8 mouse cellular contexts compared by ENCODE assay signal in the genomic region with DNA sequence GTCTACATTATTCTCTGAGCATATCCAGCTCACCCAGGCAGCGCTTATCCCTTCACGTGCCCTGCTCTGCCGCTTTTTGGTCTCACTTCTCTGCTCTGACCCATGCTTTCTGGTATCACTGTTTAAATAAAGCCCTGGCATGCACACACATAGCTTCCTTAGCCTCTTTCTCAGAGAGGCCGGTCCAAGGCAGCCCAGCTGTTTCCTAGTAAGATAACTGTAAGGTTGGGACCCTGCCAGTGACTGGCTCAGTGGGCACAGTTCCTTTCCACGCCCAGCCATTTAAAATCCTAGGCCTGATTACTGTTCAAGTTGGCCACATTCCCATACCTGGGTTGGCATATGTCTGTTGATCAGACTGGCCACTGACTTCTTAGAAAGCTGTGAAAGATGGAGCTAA.
DNase-seq lines count a peak whose midpoint lies in the region; ATAC-seq lines count a peak whose summit lies in the region.

No protein-coding gene starts in this region.

- WGBS in hindbrain, embryonic 16.5 days, result 68% methylated on average over 5 of the region's 5 CpGs
- WGBS in hindbrain, embryonic 13.5 days, result 82% methylated on average over 5 of the region's 5 CpGs
- WGBS in embryonic facial prominence, embryonic 15.5 days, result 62% methylated on average over 5 of the region's 5 CpGs
- 68% methylated on average over 5 of the region's 5 CpGs for WGBS in intestine, embryonic 16.5 days

- no peak overlapping the region for H3K27ac ChIP-seq in hindbrain, embryonic 16.5 days (ENCODE audit: low read depth, low read length)
- H3K27ac ChIP-seq in hindbrain, embryonic 13.5 days, result no peak overlapping the region
- H3K27ac ChIP-seq in embryonic facial prominence, embryonic 15.5 days (replicated peaks), result no peak overlapping the region
- no peak overlapping the region for H3K27ac ChIP-seq in intestine, embryonic 16.5 days (ENCODE audit: low read length)

- no peak overlapping the region for H3K9ac ChIP-seq in hindbrain, embryonic 16.5 days (ENCODE audit: low read depth, low read length)
- no peak overlapping the region for H3K9ac ChIP-seq in hindbrain, embryonic 13.5 days
- no peak overlapping the region for H3K9ac ChIP-seq in embryonic facial prominence, embryonic 15.5 days
- H3K9ac ChIP-seq in intestine, embryonic 16.5 days (ENCODE audit: low read depth, low read length), result no peak overlapping the region

- H3K36me3 ChIP-seq in hindbrain, embryonic 16.5 days (ENCODE audit: control insufficient read depth, insufficient read depth, low read length), result no peaks in the 10 kb centered on the region
- H3K36me3 ChIP-seq in hindbrain, embryonic 13.5 days, result no peaks in the 10 kb centered on the region
- no peaks in the 10 kb centered on the region for H3K36me3 ChIP-seq in embryonic facial prominence, embryonic 15.5 days
- no peaks in the 10 kb centered on the region for H3K36me3 ChIP-seq in intestine, embryonic 16.5 days (ENCODE audit: control insufficient read depth, insufficient read depth, low read length)

- ATAC-seq in hindbrain, embryonic 16.5 days, result peak; percentile 76; the same call in 1 of the 2 replicates
- ATAC-seq in hindbrain, embryonic 13.5 days (ENCODE audit: low FRiP score), result no peak
- ATAC-seq in embryonic facial prominence, embryonic 15.5 days (ENCODE audit: insufficient number of reproducible peaks, low FRiP score, low TSS enrichment, low read depth), result 0 out of 2 replicates have a peak, but pooled peaks have one; percentile 25
- ATAC-seq in intestine, embryonic 16.5 days, result peak; percentile 49; the same call in 1 of the 2 replicates

- peak; percentile 86 for DNase-seq in lung, postnatal 36 days
- no peak for DNase-seq in urinary bladder, postnatal 36 days (ENCODE audit: low spot score in 2 of 2)
- no peak for DNase-seq in frontal cortex, postnatal 25 days (ENCODE audit: low spot score in 2 of 2)
- no peak for DNase-seq in adrenal gland, postnatal 10 days

- no peaks in the 10 kb centered on the region for H3K9me3 ChIP-seq in hindbrain, embryonic 16.5 days (ENCODE audit: control insufficient read depth, low read length)
- no peaks in the 10 kb centered on the region for H3K9me3 ChIP-seq in hindbrain, embryonic 13.5 days
- H3K9me3 ChIP-seq in embryonic facial prominence, embryonic 15.5 days (replicated peaks), result no peaks in the 10 kb centered on the region
- H3K9me3 ChIP-seq in intestine, embryonic 16.5 days (ENCODE audit: control insufficient read depth, low read length), result no peaks in the 10 kb centered on the region

- no peak overlapping the region for H3K4me3 ChIP-seq in hindbrain, embryonic 16.5 days (ENCODE audit: low read length)
- no peak overlapping the region for H3K4me3 ChIP-seq in hindbrain, embryonic 13.5 days
- no peak overlapping the region for H3K4me3 ChIP-seq in embryonic facial prominence, embryonic 15.5 days (replicated peaks)
- H3K4me3 ChIP-seq in intestine, embryonic 16.5 days (ENCODE audit: low read length), result no peak overlapping the region

- H3K27me3 ChIP-seq in hindbrain, embryonic 16.5 days (replicated peaks; ENCODE audit: control insufficient read depth, insufficient read depth, low read length), result no peaks in the 10 kb centered on the region; the same call in 1 of the 2 replicates
- peaks cover 27% of the 10 kb centered on the region; the same call in 1 of the 2 replicates for H3K27me3 ChIP-seq in hindbrain, embryonic 13.5 days
- H3K27me3 ChIP-seq in embryonic facial prominence, embryonic 15.5 days, result no peaks in the 10 kb centered on the region
- H3K27me3 ChIP-seq in intestine, embryonic 16.5 days (replicated peaks; ENCODE audit: control insufficient read depth, insufficient read depth, low read length), result no peaks in the 10 kb centered on the region

- H3K4me1 ChIP-seq in hindbrain, embryonic 16.5 days (ENCODE audit: control insufficient read depth, insufficient read depth, low read depth, low read length), result peaks cover 5% of the 10 kb centered on the region
- peaks cover 18% of the 10 kb centered on the region for H3K4me1 ChIP-seq in hindbrain, embryonic 13.5 days (replicated peaks)
- peaks cover 15% of the 10 kb centered on the region for H3K4me1 ChIP-seq in embryonic facial prominence, embryonic 15.5 days
- H3K4me1 ChIP-seq in intestine, embryonic 16.5 days (ENCODE audit: control insufficient read depth, insufficient read depth, low read length), result no peaks in the 10 kb centered on the region; the same call in 1 of the 2 replicates

- H3K4me2 ChIP-seq in hindbrain, embryonic 16.5 days (ENCODE audit: low read length), result no peak overlapping the region
- no peak overlapping the region for H3K4me2 ChIP-seq in hindbrain, embryonic 13.5 days
- H3K4me2 ChIP-seq in embryonic facial prominence, embryonic 15.5 days (replicated peaks), result no peak overlapping the region
- no peak overlapping the region for H3K4me2 ChIP-seq in intestine, embryonic 16.5 days (ENCODE audit: low read depth, low read length)
